Mouse (Mus musculus): ENCODE measurements around the gene Ciao2a.

The Ciao2a gene

GRCm38 (mm10) chr9:66126456-66127192 is at the start of gene Ciao2a, which contains the start of gene Snx1:
Ciao2a (plus strand) TSS chr9:66126611.
Snx1 (minus strand) TSS chr9:66126587.
- peak; percentile 92 for DNase-seq (ENCODE audit: inconsistent ontology term)

GRCm38 (mm10) chr9:66078072-66078471 is 48.3 kb upstream of the Ciao2a start:
- DNase-seq (ENCODE audit: inconsistent ontology term), result no peak

GRCm38 (mm10) chr9:66078493-66078892 is 47.9 kb upstream of the Ciao2a start:
- DNase-seq (ENCODE audit: inconsistent ontology term), result no peak

DNA sequence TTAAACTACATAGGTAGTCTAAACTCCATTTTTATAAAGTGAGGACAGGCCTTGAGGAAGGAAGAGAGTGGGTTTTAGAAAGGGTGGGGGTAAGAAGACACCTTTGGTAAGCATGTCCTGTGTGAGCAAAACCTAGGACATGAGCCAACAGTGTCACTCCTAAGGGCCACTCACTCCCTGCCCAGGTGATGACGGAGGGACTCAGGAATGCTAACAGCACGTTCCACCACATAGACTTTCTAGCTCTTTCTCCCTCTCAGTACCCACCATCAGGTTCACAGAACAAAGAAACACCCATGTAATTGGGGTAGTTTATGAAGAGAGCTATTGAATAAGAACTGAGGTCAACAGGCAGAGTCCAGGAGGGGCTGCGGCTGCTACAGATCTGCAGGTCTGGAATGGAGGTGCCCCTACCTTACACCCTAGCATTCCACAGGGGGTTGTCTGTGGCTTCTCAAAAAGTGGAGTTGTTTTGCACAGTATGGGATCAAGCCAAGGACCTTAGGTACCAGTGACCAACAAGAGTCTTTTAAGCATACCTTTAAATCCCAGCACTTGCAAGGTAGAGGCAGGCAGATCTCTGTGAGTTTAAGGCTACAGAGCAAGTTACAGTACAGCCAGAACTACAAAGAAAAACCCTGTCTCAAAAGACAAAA is 45.5 kb upstream of the Ciao2a start:
- DNase-seq (ENCODE audit: inconsistent ontology term), result no peak

- no peak for DNase-seq (ENCODE audit: inconsistent ontology term)
Measured at GRCm38 (mm10) chr9:66081999-66082398, 44.4 kb upstream of the Ciao2a start.

- no peak for DNase-seq (ENCODE audit: inconsistent ontology term)
Measured at GRCm38 (mm10) chr9:66084171-66084570, 42.2 kb upstream of the Ciao2a start.

GRCm38 (mm10) chr9:66087062-66087461 is 39.3 kb upstream of the Ciao2a start:
- DNase-seq (ENCODE audit: inconsistent ontology term), result no peak

GRCm38 (mm10) chr9:66088411-66088810 is 38.0 kb upstream of the Ciao2a start:
- peak; percentile 32 for DNase-seq (ENCODE audit: inconsistent ontology term)

GRCm38 (mm10) chr9:66090593-66091244 is 35.7 kb upstream of the Ciao2a start:
- no peak for DNase-seq (ENCODE audit: inconsistent ontology term)

- DNase-seq (ENCODE audit: inconsistent ontology term), result no peak
Measured at GRCm38 (mm10) chr9:66091327-66092231, 34.8 kb upstream of the Ciao2a start.

DNA sequence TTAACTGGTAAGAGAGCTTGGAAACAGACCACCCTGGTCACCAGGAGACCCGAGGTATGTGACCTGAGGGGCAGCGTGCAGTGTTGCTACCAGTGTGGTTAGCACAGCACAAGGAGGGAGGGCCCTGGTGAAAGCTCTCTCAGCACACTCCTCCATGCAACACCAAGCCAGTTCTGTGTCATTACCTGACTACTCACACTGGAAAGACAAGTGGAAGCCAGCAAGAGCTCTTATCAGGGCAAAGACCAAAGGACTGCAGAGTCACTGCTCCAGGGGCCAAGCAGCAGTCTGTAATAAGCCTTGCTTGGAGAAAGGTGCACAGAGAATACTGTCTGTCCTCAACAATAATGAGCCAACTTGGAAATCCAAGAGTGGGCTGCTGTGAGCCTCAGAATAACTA is 33.7 kb upstream of the Ciao2a start:
- no peak for DNase-seq (ENCODE audit: inconsistent ontology term)

DNA sequence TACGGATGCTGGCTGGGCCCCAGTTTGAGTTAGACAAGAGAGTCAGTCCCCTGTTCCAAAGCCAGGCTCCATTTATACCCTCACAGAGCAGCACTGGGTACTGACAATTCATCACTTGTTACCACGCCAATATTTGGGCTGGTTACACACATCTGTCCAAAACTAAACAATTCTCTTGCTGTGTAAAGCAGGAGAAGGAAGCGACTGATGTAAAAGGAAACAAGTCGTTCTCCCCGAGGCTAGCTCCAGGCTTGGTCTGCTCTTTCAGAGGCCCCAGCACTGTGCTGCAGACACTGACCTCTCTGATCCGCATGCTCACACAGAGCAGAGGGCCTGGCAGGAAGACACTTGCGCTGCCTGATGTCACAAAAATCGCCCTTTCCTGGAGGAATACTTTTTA is 24.8 kb upstream of the Ciao2a start:
- no peak for DNase-seq (ENCODE audit: inconsistent ontology term)

GRCm38 (mm10) chr9:66102668-66103067 is 23.7 kb upstream of the Ciao2a start:
- DNase-seq (ENCODE audit: inconsistent ontology term), result no peak

DNA sequence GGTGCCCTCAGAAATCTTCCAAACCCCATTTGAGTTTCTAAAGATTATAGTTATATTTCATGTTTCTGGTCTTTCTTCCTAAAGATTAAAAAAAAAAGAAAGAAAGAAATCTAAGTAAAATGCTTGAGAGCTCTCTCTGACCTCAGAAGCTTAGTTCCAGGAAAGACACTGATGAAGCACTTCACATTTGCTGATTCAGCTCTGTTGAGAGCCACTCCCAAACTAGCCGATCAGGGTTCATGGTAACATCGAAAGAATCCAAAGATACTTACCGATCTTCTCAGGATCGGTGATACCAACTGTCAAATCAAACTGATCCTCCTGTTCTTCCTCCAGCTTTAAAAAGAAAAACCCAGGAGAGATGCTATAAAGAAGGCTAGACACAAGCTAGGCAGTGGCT is 21.8 kb upstream of the Ciao2a start:
- DNase-seq (ENCODE audit: inconsistent ontology term), result no peak

GRCm38 (mm10) chr9:66105168-66105567 is 21.2 kb upstream of the Ciao2a start:
- DNase-seq (ENCODE audit: inconsistent ontology term), result no peak

DNA sequence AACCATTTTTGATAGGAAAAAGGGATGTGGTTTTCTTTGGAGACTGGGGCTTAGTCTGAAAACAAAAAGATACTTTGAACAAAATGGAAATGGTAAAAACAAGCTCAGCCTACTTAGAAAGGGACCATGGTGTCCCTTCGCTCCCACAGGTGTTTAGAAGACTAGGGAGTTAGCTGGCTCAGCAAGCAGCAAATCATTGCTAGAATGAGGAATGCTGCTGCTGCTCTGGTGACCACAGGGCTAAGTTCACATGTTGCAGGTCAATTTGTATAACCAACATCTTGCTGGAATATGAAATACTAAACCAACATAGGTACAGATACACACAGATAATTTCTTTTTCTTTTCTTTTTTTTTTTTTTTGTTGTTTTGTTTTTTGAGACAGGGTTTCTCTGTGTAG is 16.8 kb upstream of the Ciao2a start:
- no peak for DNase-seq (ENCODE audit: inconsistent ontology term)

DNA sequence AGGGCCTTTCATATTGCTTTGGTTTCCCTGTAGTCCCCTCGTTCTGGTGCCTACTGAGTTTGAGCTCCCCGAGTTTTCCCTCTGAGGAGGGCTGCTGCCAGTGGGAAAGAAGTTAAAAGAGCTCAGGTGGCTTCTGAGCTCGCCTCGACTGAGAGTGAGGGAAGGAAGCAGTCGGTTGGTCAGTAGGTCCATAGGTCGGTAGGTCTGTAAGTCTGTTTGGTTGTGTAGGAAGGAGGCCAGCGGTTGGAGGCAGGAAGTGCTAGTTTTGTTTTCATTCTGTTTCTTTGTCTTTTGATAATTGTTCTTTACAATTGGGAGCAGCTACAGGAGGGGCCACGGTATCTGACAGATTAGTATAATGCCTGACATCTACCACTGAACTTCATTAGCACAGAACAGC is 16.3 kb upstream of the Ciao2a start:
- DNase-seq (ENCODE audit: inconsistent ontology term), result no peak

GRCm38 (mm10) chr9:66110611-66111379 is 15.6 kb upstream of the Ciao2a start:
- peak; percentile 40 for DNase-seq (ENCODE audit: inconsistent ontology term)

DNA sequence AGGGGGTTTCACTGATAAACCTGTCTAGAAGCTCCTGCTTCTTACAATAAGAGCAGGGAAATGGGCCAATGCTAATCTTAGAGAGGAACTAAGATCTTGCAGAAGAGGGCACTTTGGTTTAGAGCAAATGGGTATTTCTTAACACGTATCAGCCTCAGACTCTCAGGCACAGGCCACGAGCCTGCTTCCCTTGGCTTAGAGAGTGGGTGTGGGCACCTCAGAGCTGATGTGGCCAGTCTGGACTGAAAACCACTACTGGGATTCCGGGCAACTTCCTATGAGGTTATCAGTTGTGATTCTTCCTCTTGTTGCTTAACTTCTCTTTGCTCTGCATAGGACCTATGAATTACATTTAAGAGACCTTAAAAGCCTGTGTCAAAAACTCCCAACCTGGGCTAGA is 12.1 kb upstream of the Ciao2a start:
- DNase-seq (ENCODE audit: inconsistent ontology term), result no peak

DNA sequence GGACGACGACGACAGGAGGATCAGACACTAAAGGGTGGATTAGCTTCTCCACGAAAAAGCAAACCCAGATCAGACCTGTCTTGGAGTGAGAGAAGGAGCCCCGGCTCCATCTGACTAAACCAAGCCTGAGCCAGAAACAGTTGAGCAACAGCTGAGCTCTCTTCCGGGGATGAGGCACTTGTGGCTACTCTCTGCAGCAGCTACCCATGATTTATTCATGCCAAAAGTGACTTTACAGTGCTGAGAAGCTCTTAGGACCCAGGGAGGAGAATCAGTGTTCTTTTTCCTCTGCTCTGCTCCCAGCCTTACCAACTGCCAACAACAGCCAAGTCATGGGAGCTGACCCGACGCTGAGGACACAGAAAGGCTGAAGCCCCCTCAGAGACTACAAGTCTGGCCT is 9.5 kb upstream of the Ciao2a start:
- peak; percentile 41 for DNase-seq (ENCODE audit: inconsistent ontology term)

DNA sequence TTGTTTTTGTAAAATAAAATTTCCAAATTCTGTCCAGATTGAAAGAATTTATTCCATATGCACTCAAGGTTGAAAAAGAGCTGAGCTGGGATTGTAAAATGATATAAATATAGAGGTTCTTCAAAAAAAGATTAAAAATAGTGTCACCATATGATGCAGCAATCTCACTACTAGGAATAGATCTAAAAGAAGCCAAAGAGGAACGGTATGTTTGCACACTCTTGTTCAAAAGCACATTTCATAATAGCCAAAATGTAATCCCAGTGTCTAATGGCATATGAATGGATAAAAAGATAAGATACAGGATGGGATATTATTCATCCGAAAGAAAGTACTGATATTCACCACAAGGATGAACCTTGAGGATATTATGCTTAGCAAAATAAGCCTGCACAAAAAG is 6.9 kb upstream of the Ciao2a start:
- DNase-seq (ENCODE audit: inconsistent ontology term), result no peak

Data from Muller cell, postnatal 12 days (primary cell).